Mouse (Mus musculus) liver, embryonic 13.5 days (tissue): ENCODE data around the gene Ccnjl. TPM values are rescaled to one million over a fixed set of nuclear protein-coding genes. Genes with fewer than 3 reads are reported as not detected.

ENCODE experiments used
- ATAC-seq: fragments of 200-750 bp; cut with Nextera tagmentation; 2 replicates; pipeline ENCODE4 v1.8.0; 2017; ENCODE audit warnings: low read depth, mild to moderate bottlenecking, moderate number of reproducible peaks, moderate library complexity
- DNase-seq: peaks from one replicate; pipeline ENCODE4 v3.0.0; 2022
- H3K27ac ChIP-seq: fragments of 300-500 bp; sonication (generic); 2 replicates; pipeline ENCODE4 v1.5.1; 2015; ENCODE audit warnings: moderate library complexity, mild to moderate bottlenecking, inconsistent platforms
- H3K27me3 ChIP-seq: fragments of 300-500 bp; sonication (generic); 2 replicates; pipeline ENCODE4 v1.6.1; 2015; ENCODE audit warnings: mild to moderate bottlenecking, inconsistent platforms
- H3K36me3 ChIP-seq: fragments of 300-500 bp; sonication (generic); 2 replicates; pipeline ENCODE4 v1.6.1; 2015; ENCODE audit warnings: mild to moderate bottlenecking, inconsistent platforms
- H3K4me1 ChIP-seq: fragments of 300-500 bp; sonication (generic); replicated peaks from 2 replicates; pipeline ENCODE4 v1.6.1; 2015; ENCODE audit warnings: inconsistent platforms
- H3K4me2 ChIP-seq: fragments of 300-500 bp; sonication (generic); 2 replicates; pipeline ENCODE4 v1.6.1; 2015; ENCODE audit warnings: inconsistent platforms, mild to moderate bottlenecking, moderate library complexity
- H3K4me3 ChIP-seq: fragments of 300-500 bp; sonication (generic); replicated peaks from 2 replicates; pipeline ENCODE4 v1.5.1; 2015; ENCODE audit warnings: mild to moderate bottlenecking, inconsistent platforms
- H3K9ac ChIP-seq: fragments of 300-500 bp; sonication (generic); 2 replicates; pipeline ENCODE4 v1.6.1; 2015; ENCODE audit warnings: mild to moderate bottlenecking, inconsistent platforms
- H3K9me3 ChIP-seq: fragments of 300-500 bp; sonication (generic); replicated peaks from 2 replicates; pipeline ENCODE4 v1.6.1; 2016; ENCODE audit warnings: inconsistent platforms
- WGBS: fragments of 180-500 bp; shearing (Covaris S2); methylation state at CpG from one replicate; pipeline ENCODE4 v1.1.7; 2015; ENCODE audit not compliant: insufficient replicate concordance; 5-methylcytosine and 5-hydroxymethylcytosine counted together
- polyA plus RNA-seq: library from polyadenylated mRNA; unstranded; fragments of >200 nt; fragmentation: Nextera tagmentation; extraction: Ambion mirVana; gene quantifications from 2 replicates; pipeline ENCODE4 v1.2.1, GENCODE M21; 2015

Ccnjl gene
- polyA plus RNA-seq, 1 experiment from 2014 or later: 2.7 TPM

DNA sequence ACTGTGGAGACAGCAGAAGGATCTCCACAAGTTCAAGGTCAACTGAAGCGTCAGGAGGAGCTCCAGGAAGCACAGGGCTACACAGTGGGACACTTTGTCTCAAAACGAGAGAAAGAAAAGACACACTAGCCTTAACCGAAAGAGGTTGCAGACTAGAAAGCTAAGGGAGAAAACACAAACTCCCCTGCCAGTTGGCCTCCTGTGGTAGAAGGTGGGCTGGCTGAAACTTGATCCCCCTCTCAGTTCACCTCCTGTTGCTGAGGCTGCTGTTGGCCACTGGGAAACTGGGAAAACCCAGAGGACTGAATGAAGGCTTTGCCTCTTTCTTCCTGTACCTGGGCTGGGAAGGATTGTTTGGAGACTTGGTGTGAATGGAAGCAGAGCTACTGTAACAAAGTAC lies 1.5 kb downstream of the Ccnjl start:
- Histone ChIP-seq H3K9me3 (no peaks in the 10 kb centered on the region), H3K36me3 (no peaks in the 10 kb centered on the region), H3K9ac (no peak overlapping the region), H3K27me3 (peaks cover 35% of the 10 kb centered on the region), H3K4me1 (no peaks in the 10 kb centered on the region; the same call in 1 of the 2 replicates), H3K27ac (no peak overlapping the region), H3K4me3 (0 out of 2 replicates have a peak overlapping the region, but pooled peaks have one; percentile 8), H3K4me2 (peak overlapping the region; percentile 24; the same call in 1 of the 2 replicates)
- 56% methylated on average over 3 of the region's 3 CpGs for WGBS
- no peak for DNase-seq
- no peak for ATAC-seq

DNA sequence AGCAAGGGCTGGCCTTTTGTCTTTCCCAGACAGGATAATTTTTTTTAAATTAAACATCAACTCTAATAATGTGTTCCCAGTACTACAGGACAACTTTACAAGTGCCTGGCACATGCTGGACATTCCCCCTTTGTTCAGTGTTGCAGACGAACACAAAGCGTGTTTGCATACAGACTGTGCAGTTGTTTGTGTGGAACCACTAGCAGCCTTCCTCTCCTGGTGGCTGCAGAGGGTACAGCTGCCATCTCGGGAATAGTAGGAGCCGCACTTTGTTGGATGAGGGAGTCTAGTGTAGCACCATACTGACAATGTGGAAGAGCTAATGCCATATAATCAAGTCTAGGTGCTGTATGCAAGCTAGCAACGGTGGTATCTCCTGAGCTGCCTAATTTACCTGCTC lies 3.0 kb downstream of the Ccnjl start:
- no peak overlapping the region for H3K27ac ChIP-seq
- no peak overlapping the region for H3K9ac ChIP-seq
- H3K4me2 ChIP-seq: no peak overlapping the region
- DNase-seq (no peak), ATAC-seq (no peak)
- WGBS: 64% methylated on average over 5 of the region's 5 CpGs
- no peaks in the 10 kb centered on the region for H3K9me3 ChIP-seq
- peaks cover 35% of the 10 kb centered on the region for H3K27me3 ChIP-seq
- H3K4me3 ChIP-seq: no peak overlapping the region
- H3K36me3 ChIP-seq: no peaks in the 10 kb centered on the region
- no peaks in the 10 kb centered on the region; the same call in 1 of the 2 replicates for H3K4me1 ChIP-seq

DNA sequence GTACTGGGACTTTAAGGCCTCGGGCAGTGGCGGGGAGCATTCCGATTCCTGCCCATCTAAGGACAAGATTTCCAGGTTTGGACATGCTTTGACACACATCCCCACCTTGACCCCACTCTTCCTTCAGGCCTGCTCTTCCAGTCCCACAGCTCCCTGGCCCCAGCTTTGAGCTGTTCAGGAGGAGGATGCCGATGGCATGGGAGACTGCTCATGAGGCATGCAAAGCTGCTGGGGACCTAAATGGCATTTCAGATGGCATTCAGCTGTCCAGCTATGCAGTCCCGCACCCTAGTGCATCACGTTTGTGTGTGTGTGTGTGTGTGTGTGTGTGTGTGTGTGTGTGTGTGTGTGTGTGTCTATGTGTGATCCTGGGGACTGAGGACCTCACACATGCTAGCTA lies 8.5 kb downstream of the Ccnjl start:
- no peaks in the 10 kb centered on the region for H3K36me3 ChIP-seq
- DNase-seq: no peak
- no peaks in the 10 kb centered on the region for H3K4me1 ChIP-seq
- H3K9ac ChIP-seq: no peak overlapping the region
- H3K4me2 ChIP-seq: no peak overlapping the region
- ATAC-seq: no peak
- no peaks in the 10 kb centered on the region for H3K27me3 ChIP-seq
- 58% methylated on average over 6 of the region's 6 CpGs for WGBS
- no peak overlapping the region for H3K4me3 ChIP-seq
- no peaks in the 10 kb centered on the region for H3K9me3 ChIP-seq
- no peak overlapping the region for H3K27ac ChIP-seq

DNA sequence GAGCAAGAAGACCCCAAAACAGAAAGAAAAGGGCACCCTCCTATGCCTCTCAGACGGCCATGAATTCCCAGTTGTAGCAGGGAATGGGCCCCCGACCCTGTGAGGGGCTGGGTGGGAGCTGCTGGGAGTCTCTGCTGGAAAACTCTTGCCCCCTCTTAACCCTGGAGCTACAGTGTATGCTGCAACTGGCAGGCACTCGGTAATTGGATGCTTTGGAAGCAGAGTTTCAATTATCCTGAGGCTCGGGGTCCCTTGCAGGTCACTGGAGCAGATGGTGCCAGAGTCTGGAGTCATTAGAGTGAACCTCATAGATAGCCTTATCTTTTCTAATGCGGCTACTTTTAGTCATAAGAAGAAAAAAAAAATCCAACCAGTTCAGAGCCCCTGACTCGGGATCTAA lies 11.3 kb downstream of the Ccnjl start:
- H3K4me3 ChIP-seq: no peak overlapping the region
- H3K4me1 ChIP-seq: peaks cover 23% of the 10 kb centered on the region
- DNase-seq (no peak), ATAC-seq (no peak)
- H3K9me3 ChIP-seq: no peaks in the 10 kb centered on the region
- H3K4me2 ChIP-seq: no peak overlapping the region
- H3K27ac ChIP-seq: no peak overlapping the region
- H3K36me3 ChIP-seq: no peaks in the 10 kb centered on the region
- 34% methylated on average over 6 of the region's 6 CpGs for WGBS
- H3K9ac ChIP-seq: no peak overlapping the region
- no peaks in the 10 kb centered on the region for H3K27me3 ChIP-seq

DNA sequence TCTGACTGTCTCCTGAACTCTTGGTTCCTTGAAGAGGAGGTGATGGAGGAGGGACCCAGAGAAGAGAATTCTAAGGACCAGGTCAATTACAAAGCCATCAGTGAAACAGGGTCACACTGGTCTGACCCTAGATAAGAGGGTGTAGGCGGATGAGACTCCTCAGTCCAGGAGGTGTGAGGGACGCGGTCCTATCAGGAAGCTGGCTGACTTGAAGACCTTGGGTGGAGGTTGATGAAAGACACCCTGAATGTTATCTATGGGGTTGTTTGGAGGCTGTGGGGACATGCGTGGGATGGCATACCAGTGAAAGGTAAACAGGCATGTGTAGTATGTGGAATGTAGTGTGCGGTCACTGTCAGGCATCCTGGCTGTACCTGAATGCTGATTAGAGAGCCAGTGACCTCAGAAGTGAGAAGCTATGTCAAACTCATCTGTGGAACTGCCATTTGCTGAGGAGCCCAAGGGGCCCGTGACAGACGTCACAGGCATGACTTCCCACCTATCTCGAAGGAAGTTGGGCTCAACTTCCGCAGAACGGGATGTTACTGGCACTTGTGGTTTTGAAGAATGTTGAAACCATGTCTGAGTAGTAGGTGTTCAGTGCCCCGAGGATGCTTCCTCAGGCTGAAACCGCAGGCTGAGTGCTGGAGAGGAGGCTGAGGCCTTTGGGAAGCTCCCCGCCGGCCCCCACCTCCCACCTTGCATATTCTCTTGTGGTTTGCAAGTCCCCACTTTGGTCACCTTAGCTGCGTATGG lies 15.3 kb downstream of the Ccnjl start:
- no peaks in the 10 kb centered on the region for H3K27me3 ChIP-seq
- WGBS: 17% methylated on average over 15 of the region's 15 CpGs
- no peak overlapping the region for H3K27ac ChIP-seq
- H3K36me3 ChIP-seq: no peaks in the 10 kb centered on the region
- H3K9me3 ChIP-seq: no peaks in the 10 kb centered on the region
- no peak overlapping the region for H3K9ac ChIP-seq
- DNase-seq: no peak
- ATAC-seq: no peak
- peaks cover 45% of the 10 kb centered on the region for H3K4me1 ChIP-seq
- H3K4me3 ChIP-seq: no peak overlapping the region
- no peak overlapping the region for H3K4me2 ChIP-seq

DNA sequence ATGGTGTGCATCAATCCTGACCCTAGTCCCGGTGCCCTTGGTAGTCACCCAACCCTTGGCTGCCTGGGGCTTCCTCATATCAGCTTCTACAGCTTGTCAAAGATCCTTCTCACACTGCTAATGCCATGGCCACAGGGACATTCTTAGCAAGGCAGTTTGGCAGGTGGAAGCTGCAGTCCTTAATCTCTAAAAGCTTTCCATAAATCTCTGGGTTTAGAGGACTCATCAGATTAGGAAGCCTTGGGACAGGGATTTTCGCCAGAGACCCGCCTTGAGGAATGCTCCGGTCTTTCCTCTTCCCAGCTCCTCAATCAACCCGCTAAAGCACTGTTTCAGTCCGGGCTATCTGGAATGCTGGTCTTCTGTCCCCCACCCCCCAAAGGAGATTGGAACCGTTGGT lies 16.2 kb downstream of the Ccnjl start:
- Histone ChIP-seq H3K4me3 (no peak overlapping the region), H3K9me3 (no peaks in the 10 kb centered on the region), H3K27me3 (no peaks in the 10 kb centered on the region), H3K9ac (no peak overlapping the region), H3K36me3 (no peaks in the 10 kb centered on the region), H3K4me2 (no peak overlapping the region), H3K4me1 (peaks cover 54% of the 10 kb centered on the region), H3K27ac (no peak overlapping the region)
- WGBS: 58% methylated on average over 7 of the region's 7 CpGs
- ATAC-seq (no peak), DNase-seq (no peak)

DNA sequence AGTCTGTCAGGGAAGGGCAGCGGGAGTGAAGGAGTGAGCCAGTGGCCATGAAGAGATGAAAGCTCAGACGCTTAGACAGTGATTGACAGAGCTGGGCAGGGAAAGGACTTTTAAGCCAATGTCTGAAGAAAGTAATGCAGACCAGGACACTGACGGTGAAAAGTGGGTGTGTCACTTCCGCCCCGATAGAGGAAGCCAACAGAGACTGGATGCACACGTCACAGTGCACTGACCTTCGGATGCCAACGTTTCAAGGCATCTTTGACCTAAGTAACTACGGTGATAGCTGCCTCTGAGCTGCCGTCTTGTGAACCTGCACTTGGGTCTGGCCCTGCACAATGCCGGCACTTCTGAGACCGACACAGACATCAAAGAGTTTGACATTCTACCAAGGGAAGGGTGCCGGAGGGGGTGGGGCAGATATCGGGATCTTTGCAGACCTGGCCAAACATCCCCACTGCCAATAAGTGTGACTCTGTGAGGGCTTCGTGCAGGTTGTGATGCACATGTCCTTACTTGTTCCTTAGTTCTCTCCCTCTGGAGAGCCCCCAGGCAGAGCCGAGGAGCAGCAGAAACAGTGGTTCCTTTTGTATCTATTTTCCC lies 17.4 kb downstream of the Ccnjl start:
- no peak overlapping the region for H3K9ac ChIP-seq
- H3K4me2 ChIP-seq: no peak overlapping the region
- no peak for DNase-seq
- no peaks in the 10 kb centered on the region for H3K36me3 ChIP-seq
- H3K9me3 ChIP-seq: no peaks in the 10 kb centered on the region
- H3K4me3 ChIP-seq: no peak overlapping the region
- H3K27me3 ChIP-seq: no peaks in the 10 kb centered on the region
- WGBS: 61% methylated on average over 16 of the region's 16 CpGs
- no peak overlapping the region for H3K27ac ChIP-seq
- peaks cover 61% of the 10 kb centered on the region for H3K4me1 ChIP-seq
- no peak for ATAC-seq

DNA sequence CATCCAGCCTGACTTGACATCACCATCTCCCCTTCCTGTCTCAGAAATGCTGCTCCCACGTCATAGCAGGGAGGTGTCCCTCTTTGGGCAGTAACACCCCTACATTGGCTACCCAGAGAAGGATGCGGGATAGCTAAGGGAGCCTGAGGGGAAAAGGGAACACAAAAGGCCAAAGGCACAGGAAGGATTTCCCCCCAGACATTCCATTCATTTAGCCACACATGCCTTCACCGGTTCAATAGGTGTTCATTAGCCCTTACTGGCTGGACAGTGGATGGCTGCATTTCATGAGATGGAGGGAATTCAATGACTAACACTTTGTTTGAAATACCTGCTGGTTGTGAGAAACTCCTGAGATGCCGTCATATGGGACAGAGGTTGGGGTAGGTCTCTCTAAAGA lies 18.1 kb downstream of the Ccnjl start:
- ATAC-seq: no peak
- no peaks in the 10 kb centered on the region for H3K9me3 ChIP-seq
- no peak overlapping the region for H3K4me2 ChIP-seq
- H3K27me3 ChIP-seq: no peaks in the 10 kb centered on the region
- DNase-seq: no peak
- H3K4me3 ChIP-seq: no peak overlapping the region
- no peaks in the 10 kb centered on the region for H3K36me3 ChIP-seq
- H3K9ac ChIP-seq: no peak overlapping the region
- peaks cover 61% of the 10 kb centered on the region for H3K4me1 ChIP-seq
- WGBS: 74% methylated on average over 4 of the region's 4 CpGs
- H3K27ac ChIP-seq: no peak overlapping the region

DNA sequence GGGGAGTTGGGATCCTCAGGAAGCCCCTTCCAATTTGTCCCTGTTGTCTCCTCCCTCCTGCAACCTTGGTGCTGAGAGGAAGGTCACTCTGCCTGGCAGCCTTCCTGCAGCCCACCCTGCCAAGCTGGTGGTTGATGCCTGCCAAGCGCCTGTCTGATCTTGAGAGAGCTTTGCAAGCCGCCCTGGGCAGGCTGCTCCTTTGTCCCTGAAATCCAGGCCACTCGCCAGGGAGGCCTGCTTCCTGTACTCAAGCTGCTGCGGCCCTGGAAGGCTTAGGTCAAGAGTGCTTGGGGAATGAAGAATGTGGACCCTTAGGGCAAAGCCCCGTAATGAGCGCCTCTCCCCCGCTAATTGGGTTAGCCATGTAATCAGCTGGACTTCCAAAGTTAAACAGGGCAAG lies 19.6 kb downstream of the Ccnjl start:
- ATAC-seq (peak; percentile 24; the same call in 1 of the 2 replicates), DNase-seq (no peak)
- Histone ChIP-seq H3K4me3 (no peak overlapping the region), H3K4me2 (no peak overlapping the region), H3K9ac (no peak overlapping the region), H3K36me3 (no peaks in the 10 kb centered on the region), H3K9me3 (no peaks in the 10 kb centered on the region), H3K4me1 (peaks cover 58% of the 10 kb centered on the region), H3K27me3 (no peaks in the 10 kb centered on the region), H3K27ac (peak overlapping the region; percentile 67)
- 51% methylated on average over 7 of the region's 7 CpGs for WGBS

DNA sequence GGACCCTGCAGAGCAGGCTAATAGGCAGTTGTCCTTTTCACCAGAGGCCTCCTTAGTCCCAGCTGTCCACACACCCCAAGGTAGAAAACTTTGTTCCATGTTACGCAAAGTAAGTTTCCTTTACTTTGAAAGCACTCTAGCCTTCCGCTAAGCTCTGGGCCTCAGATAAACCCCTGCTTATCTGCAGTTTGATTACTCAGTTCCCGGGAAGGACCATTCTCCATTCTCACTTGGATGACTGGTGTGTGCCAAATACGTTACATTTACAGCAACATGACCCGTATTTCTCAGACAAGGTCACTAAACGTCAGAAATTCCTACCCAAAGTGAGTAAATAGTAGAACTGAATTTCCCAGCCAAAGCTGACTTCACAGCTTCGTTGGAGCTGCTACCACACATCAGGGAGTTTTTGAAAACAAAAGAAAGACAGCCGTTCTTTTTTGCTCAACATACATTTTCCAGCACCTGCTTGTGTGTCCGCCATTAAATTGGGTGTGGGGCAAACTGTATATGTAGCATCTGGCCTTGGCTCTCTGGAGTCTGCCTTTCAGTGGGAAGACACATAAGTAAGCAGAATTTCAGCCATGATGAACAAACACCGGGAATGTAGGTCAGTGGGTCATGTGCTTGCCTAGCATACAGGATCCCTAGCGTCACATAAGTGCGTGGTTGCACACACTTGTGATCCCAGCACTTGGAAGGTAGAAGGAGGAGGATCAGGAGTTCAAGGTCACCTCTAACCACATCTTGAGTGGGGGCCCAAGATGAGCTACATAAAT lies 20.3 kb downstream of the Ccnjl start:
- Histone ChIP-seq H3K4me3 (no peak overlapping the region), H3K4me1 (peaks cover 51% of the 10 kb centered on the region), H3K4me2 (no peak overlapping the region), H3K9me3 (no peaks in the 10 kb centered on the region), H3K9ac (no peak overlapping the region), H3K27me3 (no peaks in the 10 kb centered on the region), H3K36me3 (no peaks in the 10 kb centered on the region), H3K27ac (peak overlapping the region; percentile 70)
- 46% methylated on average over 12 of the region's 12 CpGs for WGBS
- DNase-seq: no peak
- ATAC-seq: peak; percentile 30; the same call in 1 of the 2 replicates

DNA sequence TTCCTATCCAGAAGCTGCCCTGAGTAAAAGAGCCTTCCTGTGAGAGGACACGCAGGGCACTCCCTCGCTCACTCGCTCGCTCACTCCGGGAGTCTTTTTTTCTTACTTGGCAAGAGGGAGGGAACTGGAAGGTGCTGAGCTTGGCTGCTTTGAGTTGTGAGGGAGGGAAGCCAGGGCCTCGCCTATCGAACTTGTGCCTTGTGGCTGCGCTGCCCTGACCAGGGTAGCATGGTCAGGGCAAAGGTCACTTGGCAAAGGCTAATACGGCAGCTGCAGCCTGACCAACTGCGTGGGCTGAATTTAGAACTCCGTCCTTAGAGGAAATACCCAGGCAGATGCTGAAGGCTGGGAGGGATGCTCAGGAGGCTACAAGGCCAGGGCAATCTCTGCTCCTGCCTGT lies 21.1 kb downstream of the Ccnjl start:
- no peak for DNase-seq
- Histone ChIP-seq H3K27me3 (no peaks in the 10 kb centered on the region), H3K4me1 (peaks cover 43% of the 10 kb centered on the region), H3K9me3 (no peaks in the 10 kb centered on the region), H3K36me3 (no peaks in the 10 kb centered on the region), H3K9ac (no peak overlapping the region), H3K4me2 (no peak overlapping the region), H3K4me3 (no peak overlapping the region), H3K27ac (peak overlapping the region; percentile 70)
- peak; percentile 32; the same call in 1 of the 2 replicates for ATAC-seq
- WGBS: 71% methylated on average over 11 of the region's 11 CpGs
